Mouse (Mus musculus): Measurements from ENCODE around the gene Clec4a3. TPM values are rescaled to one million over a fixed set of nuclear protein-coding genes. Genes with fewer than 3 reads are reported as not detected.
"Not testable (repeated sequence)": the region's sequence is repeated elsewhere in the genome, so short reads cannot be mapped to it uniquely, and the experiment has no call there.

The Clec4a3 gene
- under 1 TPM in 3 of 4 experiments, not detected in 1; 0.21 to 0.44 (median 0.34) TPM for total RNA-seq (2022)

GRCm38 (mm10) chr6:122952401-122952800 is at the start of gene Clec4a3:
Gene Clec4a3 (plus strand): TSS chr6:122952515.
- DNase-seq (ENCODE audit: low spot score in 2 of 2), result no peak

DNA sequence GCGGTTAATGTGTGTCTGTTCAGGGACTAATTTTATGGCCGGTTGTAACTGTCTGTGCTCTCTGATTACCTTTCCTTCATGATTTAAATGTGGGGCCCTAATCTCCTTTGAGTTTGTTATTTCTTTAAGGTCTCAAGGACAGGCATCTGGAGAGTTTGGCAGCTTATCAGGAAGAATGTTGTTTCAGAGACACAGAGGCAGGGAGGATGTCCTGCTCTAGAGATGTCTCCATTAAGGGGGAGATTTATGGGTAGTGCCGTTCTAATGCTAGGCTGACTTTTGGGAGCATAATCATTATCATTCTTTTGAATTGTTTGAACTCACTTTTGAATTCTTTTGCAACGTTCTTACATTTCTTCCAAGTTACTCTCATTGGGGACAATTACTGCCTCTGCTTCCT is 32.4 kb upstream of the Clec4a3 start:
- no peak for DNase-seq (ENCODE audit: low spot score in 2 of 2)

DNA sequence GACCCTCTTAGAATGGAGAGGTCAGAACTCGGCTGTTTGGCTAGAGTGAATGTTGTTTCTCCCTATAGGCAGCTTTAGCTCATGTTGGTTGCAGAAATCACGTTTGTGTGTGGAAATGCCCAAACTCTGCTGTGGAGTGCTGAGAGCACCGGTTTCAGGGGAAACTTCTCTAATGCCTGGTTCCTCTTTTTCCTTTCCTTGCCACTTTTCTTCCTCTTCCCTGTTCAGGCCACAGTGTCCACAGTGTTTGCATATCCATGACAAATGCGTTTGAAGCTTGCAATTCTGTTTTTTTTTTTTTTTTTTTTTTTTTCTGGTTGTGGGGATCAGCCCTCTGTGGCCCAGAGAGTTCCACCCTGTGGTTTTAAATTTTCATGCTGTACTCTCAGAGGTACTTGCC is 30.9 kb upstream of the Clec4a3 start, which contains the start of gene Clec4a1:
Clec4a1 (plus strand) TSS at position 398 of the 400 bp plus-strand sequence.
- no peak for DNase-seq (ENCODE audit: low spot score in 2 of 2)

DNA sequence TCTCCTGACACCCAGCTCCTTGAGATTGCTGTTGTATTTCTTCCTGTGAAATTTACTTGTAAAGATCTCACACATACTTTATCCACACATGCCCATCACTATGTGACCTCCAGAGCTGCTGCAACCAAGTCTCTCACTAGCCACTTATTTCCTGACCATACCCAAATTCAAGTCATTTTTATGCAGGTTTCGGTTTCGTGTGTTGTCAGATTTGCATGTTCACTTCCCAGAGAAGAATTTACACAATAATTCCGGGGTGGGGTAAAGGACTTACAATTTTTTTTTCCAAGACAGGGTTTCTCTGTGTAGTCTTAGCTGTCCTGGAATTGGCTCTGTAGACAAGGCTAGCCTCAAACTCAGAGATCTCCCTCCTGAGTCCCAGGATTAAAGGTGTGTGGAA is 17.5 kb upstream of the Clec4a3 start:
- no peak for DNase-seq (ENCODE audit: low spot score in 2 of 2)

GRCm38 (mm10) chr6:122939618-122940017 is 12.7 kb upstream of the Clec4a3 start:
- no peak for DNase-seq (ENCODE audit: low spot score in 2 of 2)

- DNase-seq (ENCODE audit: low spot score in 2 of 2), result no peak
Measured at GRCm38 (mm10) chr6:122946760-122947159, 5.6 kb upstream of the Clec4a3 start.

- DNase-seq (ENCODE audit: low spot score in 2 of 2), result no peak
Measured at GRCm38 (mm10) chr6:122964562-122964961, 12.2 kb downstream of the Clec4a3 start.

DNA sequence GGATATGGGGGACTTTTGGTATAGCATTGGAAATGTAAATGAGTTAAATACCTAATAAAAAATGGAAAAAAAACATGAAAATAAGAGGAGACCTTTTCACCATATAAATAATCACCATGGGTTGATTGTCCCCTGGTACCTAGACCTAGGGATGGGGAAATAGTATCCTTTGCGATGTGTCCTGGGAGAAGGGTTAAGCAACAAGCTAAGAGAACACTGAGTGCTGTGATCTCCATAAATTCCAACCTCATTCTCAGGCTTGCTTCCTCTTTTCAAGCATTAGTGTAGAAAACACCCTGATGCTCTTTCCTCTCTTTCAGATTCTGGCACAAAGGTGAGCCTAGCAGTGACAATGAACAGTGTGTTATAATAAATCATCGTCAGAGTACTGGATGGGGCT is 16.7 kb downstream of the Clec4a3 start:
- no peak for DNase-seq (ENCODE audit: low spot score in 2 of 2)

DNA sequence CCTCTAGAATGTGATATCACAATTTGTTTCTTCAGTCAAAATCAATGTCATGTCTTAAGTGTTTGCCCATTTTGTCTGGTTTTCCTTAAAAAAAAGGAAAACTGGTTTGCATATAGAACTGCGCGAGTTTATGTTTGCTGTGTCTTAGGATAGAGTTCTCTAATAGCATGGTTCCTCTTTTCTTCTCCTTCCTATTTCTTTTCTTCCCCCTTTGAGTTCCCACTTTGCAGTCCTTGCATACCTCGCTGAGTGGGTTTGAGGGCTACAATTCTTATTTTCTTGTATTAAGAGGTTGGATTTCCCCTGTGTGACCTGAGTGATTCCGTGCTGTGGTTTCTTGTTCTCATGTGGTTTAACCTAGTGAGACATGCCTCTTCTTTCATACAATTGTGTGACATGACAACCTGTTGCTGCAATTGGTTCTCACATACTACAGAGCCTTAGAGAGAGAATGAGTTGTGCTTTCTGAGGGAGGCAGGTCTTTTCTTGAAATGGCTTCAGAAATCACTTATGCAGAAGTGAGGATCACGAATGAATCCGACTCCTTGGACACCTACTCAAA is 37.6 kb downstream of the Clec4a3 start, which contains the start of gene Clec4a4:
Clec4a4 (plus strand) TSS at position 492 of the 562 bp plus-strand sequence.
- DNase-seq (ENCODE audit: low spot score in 2 of 2), result no peak

- DNase-seq (ENCODE audit: low spot score in 2 of 2), result not testable (repeated sequence)
Measured at GRCm38 (mm10) chr6:123004696-123005095, 52.4 kb downstream of the Clec4a3 start.

DNA sequence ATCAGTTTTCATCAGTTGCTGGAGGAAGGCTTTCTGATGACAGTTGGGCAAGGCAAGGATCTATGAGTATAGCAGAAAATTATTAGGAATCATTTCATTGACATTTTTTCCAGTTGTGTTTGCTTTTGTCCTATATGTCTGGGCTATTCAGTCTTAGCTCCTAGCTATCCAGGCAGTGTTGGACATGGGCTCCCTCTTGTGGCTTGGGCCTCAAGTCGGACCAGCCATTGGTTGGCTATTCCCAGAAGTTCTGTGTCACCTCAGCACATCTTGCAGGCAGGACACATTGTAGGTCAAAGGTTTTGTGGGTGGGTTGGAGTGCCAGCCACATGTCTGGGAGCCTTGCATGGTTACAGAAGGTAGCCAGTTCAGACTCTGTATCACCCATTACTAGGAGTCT is 53.3 kb downstream of the Clec4a3 start:
- no peak for DNase-seq (ENCODE audit: low spot score in 2 of 2)

Other genes starting within 250 kb of the Clec4a3 start
- gene Nanog, start 245.0 kb upstream of the Clec4a3 start, total RNA-seq (2022), result not detected
- 10 to 100 TPM in 2 of 4 experiments, 1 to 10 TPM in 2; 3.6 to 12.3 (median 10.4) TPM for gene Slc2a3, start 150.9 kb upstream of the Clec4a3 start, total RNA-seq (2022)
- 10 to 100 TPM; 23.3 to 27.1 (median 26.4) TPM for gene Foxj2, start 132.6 kb upstream of the Clec4a3 start, total RNA-seq (2022)
- under 1 TPM; 0.15 to 0.83 (median 0.42) TPM for gene C3ar1, start 96.4 kb upstream of the Clec4a3 start, total RNA-seq (2022)
- gene Necap1, start 78.0 kb upstream of the Clec4a3 start, total RNA-seq (2022), result 10 to 100 TPM; 11.2 to 15.9 (median 12.1) TPM
- 1 to 10 TPM in 1 of 4 experiments, under 1 TPM in 2, not detected in 1; 0.46 to 1.3 (median 0.91) TPM for gene Clec4a1, start 30.7 kb upstream of the Clec4a3 start, total RNA-seq (2022)
- gene Clec4a4, start 37.9 kb downstream of the Clec4a3 start, total RNA-seq (2022), result not detected
- gene Clec4b1, start 97.4 kb downstream of the Clec4a3 start, total RNA-seq (2022), result not detected
- gene Clec4a2, start 153.9 kb downstream of the Clec4a3 start, total RNA-seq (2022), result under 1 TPM in 2 of 4 experiments, not detected in 2; 0.56 to 0.67 TPM
- not detected for gene Clec4b2, start 220.4 kb downstream of the Clec4a3 start, total RNA-seq (2022)

All from gastrocnemius, adult 8-10 months (tissue).